Mouse (Mus musculus) embryonic fibroblast, embryonic 13.5 days (primary cell): ENCODE data around the gene Wdfy3.
"Not testable (repeated sequence)": the region's sequence is repeated elsewhere in the genome, so short reads cannot be mapped to it uniquely, and the experiment has no call there.

Experiments used
- CTCF ChIP-seq: IDR thresholded peaks from 2 replicates; pipeline ENCODE4 v1.5.1; 2011; ENCODE audit warnings: mild to moderate bottlenecking, control low read depth, low read length, moderate library complexity, borderline replicate concordance; ENCODE audit not compliant: insufficient read depth
- POLR2A ChIP-seq: IDR thresholded peaks from 2 replicates; pipeline ENCODE4 v1.6.1; 2011; ENCODE audit warnings: low read depth, mild to moderate bottlenecking, control low read depth, low read length, moderate library complexity

DNA sequence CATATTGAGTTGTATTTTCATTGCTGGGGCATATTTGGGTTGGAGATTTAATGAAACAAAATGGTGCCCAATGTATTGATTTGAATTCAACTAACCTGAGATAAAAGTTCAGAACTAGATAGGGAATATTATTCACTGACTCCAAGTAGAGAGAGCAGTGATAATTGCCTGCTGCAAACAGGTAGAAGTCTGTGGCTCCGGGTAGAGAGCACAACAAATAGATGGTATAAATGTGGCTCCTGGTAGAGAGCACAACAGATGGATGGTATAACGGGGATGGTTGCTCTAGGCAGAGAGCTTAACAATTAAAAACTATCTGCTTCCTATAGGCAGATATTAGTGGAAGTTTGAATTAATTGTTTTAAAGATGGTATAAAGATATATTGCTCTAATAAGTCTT, 232.1 kb downstream of the Wdfy3 start:
- TF ChIP-seq POLR2A, CTCF: not testable (repeated sequence)
